Mouse (Mus musculus) gastrocnemius, postnatal 10 days (tissue): ENCODE data around the gene Tmem167b. TPM values are rescaled to one million over a fixed set of nuclear protein-coding genes. Genes with fewer than 3 reads are reported as not detected.
"Not testable (repeated sequence)": the region's sequence is repeated elsewhere in the genome, so short reads cannot be mapped to it uniquely, and the experiment has no call there.

Experiments
- DNase-seq: peaks from one replicate; pipeline ENCODE4 v3.0.0; 2021; ENCODE audit warnings: mixed read lengths
- long read RNA-seq, 2 experiments: library from polyadenylated mRNA; stranded (forward); transcript quantifications; one replicate each; pipeline ENCODE4 v2.0.0; 2021
- total RNA-seq, 2 experiments: library from RNA; stranded (reverse); gene quantifications; 2 replicates each; pipeline ENCODE4 v1.2.3; 2021

Gene Tmem167b
- total RNA-seq, result 10 to 100 TPM; 23.1 to 24.9 TPM
- long read RNA-seq, experiment 1, transcript Tmem167b-201 (3 exons, 2,864 nt), result major isoform, 32 of 45 reads
- long read RNA-seq, experiment 1, transcript Tmem167b-202 (3 exons, 2,752 nt), result minor isoform, 7 of 45 reads
- long read RNA-seq, experiment 1, partial matches to known transcripts, result 6 of 45 reads
- long read RNA-seq, experiment 1, other reads (novel, unspliced or antisense), result 0 of 45 reads
- long read RNA-seq, experiment 2, transcript Tmem167b-201 (3 exons, 2,864 nt), result major isoform, 25 of 31 reads
- long read RNA-seq, experiment 2, partial matches to known transcripts, result 1 of 31 reads
- long read RNA-seq, experiment 2, other reads (novel, unspliced or antisense), result 2 of 31 reads

GRCm38 (mm10) chr3:108562133-108562730 lies at the start of gene Tmem167b:
Tmem167b (minus strand) TSS chr3:108562466.
- DNase-seq, result peak; percentile 92

- no peak for DNase-seq
These were observed 46.6 kb upstream of the Tmem167b start for GRCm38 (mm10) chr3:108608906-108609305.

GRCm38 (mm10) chr3:108591530-108592522 lies 29.6 kb upstream of the Tmem167b start:
- no peak for DNase-seq

- peak; percentile 95 for DNase-seq
These were observed 28.7 kb upstream of the Tmem167b start, which contains the start of gene Wdr47 for GRCm38 (mm10) chr3:108590786-108591529. Wdr47 (plus strand) TSS chr3:108591279.

- DNase-seq, result no peak
These were observed 26.2 kb upstream of the Tmem167b start for GRCm38 (mm10) chr3:108588446-108588845.

- DNase-seq, result no peak
These were observed 22.3 kb upstream of the Tmem167b start for GRCm38 (mm10) chr3:108584580-108584979.

- DNase-seq, result no peak
These were observed 11.8 kb upstream of the Tmem167b start for GRCm38 (mm10) chr3:108574018-108574417.

GRCm38 (mm10) chr3:108572309-108573010 lies 10.2 kb upstream of the Tmem167b start:
- no peak for DNase-seq

- DNase-seq, result peak; percentile 95
These were observed 9.4 kb upstream of the Tmem167b start, which contains the start of gene Taf13 for GRCm38 (mm10) chr3:108571443-108572294. Taf13 (plus strand) TSS chr3:108571698.

GRCm38 (mm10) chr3:108570813-108571212 lies 8.5 kb upstream of the Tmem167b start:
- no peak for DNase-seq

- DNase-seq, result not testable (repeated sequence)
These were observed 7.4 kb upstream of the Tmem167b start for GRCm38 (mm10) chr3:108569636-108570035.

GRCm38 (mm10) chr3:108567990-108568877 lies 6.0 kb upstream of the Tmem167b start:
- DNase-seq, result no peak

GRCm38 (mm10) chr3:108563309-108563708 lies 1.0 kb upstream of the Tmem167b start:
- DNase-seq, result peak; percentile 78

GRCm38 (mm10) chr3:108562777-108563271 lies 558 bp upstream of the Tmem167b start:
- DNase-seq, result peak; percentile 7

GRCm38 (mm10) chr3:108557888-108558287 lies 4.4 kb downstream of the Tmem167b start:
- no peak for DNase-seq

- DNase-seq, result peak; percentile 88
These were observed 7.5 kb downstream of the Tmem167b start for GRCm38 (mm10) chr3:108554587-108555312.

- DNase-seq, result no peak
These were observed 8.1 kb downstream of the Tmem167b start for GRCm38 (mm10) chr3:108554111-108554561.

GRCm38 (mm10) chr3:108542299-108542698 lies 20.0 kb downstream of the Tmem167b start:
- no peak for DNase-seq
